Mouse (Mus musculus): ENCODE results near the gene Wnk2. TPM values are rescaled to one million over a fixed set of nuclear protein-coding genes. Genes with fewer than 3 reads are reported as not detected.

Gene Wnk2
- polyA plus RNA-seq, 1 experiment from 2014 or later, result 21.9 TPM

Other genes starting within 250 kb of the Wnk2 start
- 13.9 and 14.4 TPM in 2 replicates for gene Fam120a, start 180.0 kb downstream of the Wnk2 start, polyA plus RNA-seq (2015; fragmentation: Nextera tagmentation; extraction: Ambion mirVana)
- 21.1 and 22.0 TPM in 2 replicates for gene Ninj1, start 39.5 kb upstream of the Wnk2 start, polyA plus RNA-seq (2015; fragmentation: Nextera tagmentation; extraction: Ambion mirVana)
- 21.1 and 23.1 TPM in 2 replicates for gene Card19, start 68.0 kb upstream of the Wnk2 start, polyA plus RNA-seq (2015; fragmentation: Nextera tagmentation; extraction: Ambion mirVana)
- gene Susd3, start 100.7 kb upstream of the Wnk2 start, polyA plus RNA-seq (2015; fragmentation: Nextera tagmentation; extraction: Ambion mirVana), result 0.68 and 0.98 TPM in 2 replicates
- 3.4 and 3.9 TPM in 2 replicates for gene Fgd3, start 172.3 kb upstream of the Wnk2 start, polyA plus RNA-seq (2015; fragmentation: Nextera tagmentation; extraction: Ambion mirVana)
- 26.4 and 27.1 TPM in 2 replicates for gene Bicd2, start 193.6 kb upstream of the Wnk2 start, polyA plus RNA-seq (2015; fragmentation: Nextera tagmentation; extraction: Ambion mirVana)

Data from forebrain, embryonic 15.5 days (tissue).